Mouse (Mus musculus) G1E (cell line): Measurements from ENCODE around the gene Mrps27.

Experiments used
- CTCF ChIP-seq: IDR thresholded peaks from 2 replicates; pipeline ENCODE4 v1.5.1; 2012; ENCODE audit warnings: low read depth, low read length, inconsistent platforms, mixed read lengths
- GATA1 ChIP-seq: IDR thresholded peaks from 2 replicates; pipeline ENCODE4 v1.6.1; 2012; ENCODE audit warnings: borderline replicate concordance, low read length, inconsistent platforms, mixed read lengths
- GATA2 ChIP-seq: IDR thresholded peaks from 2 replicates; pipeline ENCODE4 v1.6.1; 2012; ENCODE audit warnings: low read depth, low read length, inconsistent platforms, borderline replicate concordance
- POLR2AphosphoS5 ChIP-seq: IDR thresholded peaks from 2 replicates; pipeline ENCODE4 v1.6.1; 2012; ENCODE audit warnings: low read depth, low read length, inconsistent platforms; ENCODE audit not compliant: insufficient replicate concordance
- TAL1 ChIP-seq: conservative IDR thresholded peaks from 2 replicates; pipeline ENCODE4 v1.6.1; 2012; ENCODE audit warnings: low read depth, low read length, inconsistent platforms, mixed read lengths

DNA sequence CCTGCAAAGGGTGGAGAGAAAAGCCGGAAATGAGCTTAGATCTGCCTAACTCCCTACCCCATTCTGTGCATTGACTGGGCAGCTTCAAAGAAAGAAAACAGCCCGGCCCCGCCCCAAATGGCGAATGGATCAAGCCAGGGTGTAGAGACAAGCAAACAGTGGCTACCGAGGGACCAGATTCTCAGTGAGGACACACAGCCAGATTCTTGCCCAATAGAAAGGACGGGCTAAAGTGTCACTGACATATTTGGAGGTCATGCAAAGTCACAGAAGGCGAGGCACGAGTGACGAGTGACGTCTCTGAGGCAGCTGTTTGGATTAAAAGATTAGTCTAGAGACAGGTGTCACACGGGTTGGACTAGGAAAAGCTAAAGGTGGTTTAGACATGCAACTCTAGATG lies 40.2 kb upstream of the Mrps27 start:
- TF ChIP-seq CTCF: no peak
- no peak for TF ChIP-seq GATA1
- TF ChIP-seq GATA2: no peak
- TF ChIP-seq POLR2AphosphoS5: no peak
- TF ChIP-seq TAL1: no peak
